Mouse (Mus musculus) thymus, adult 2 months (tissue): ENCODE measurements around the gene Ly6g5b. TPM values are rescaled to one million over a fixed set of nuclear protein-coding genes. Genes with fewer than 3 reads are reported as not detected.

ENCODE experiments used
- DNase-seq: peaks from one replicate; pipeline ENCODE4 v3.0.0; 2021
- H3K27ac ChIP-seq: fragments of 200-500 bp; 2 replicates; pipeline ENCODE4 v1.5.1; 2012; ENCODE audit warnings: low read length, control low read depth; ENCODE audit not compliant: control insufficient read depth, insufficient read depth
- H3K27me3 ChIP-seq: fragments of 200-500 bp; 2 replicates; pipeline ENCODE4 v1.6.1; 2012; ENCODE audit warnings: mild to moderate bottlenecking, low read length, moderate library complexity, mixed read lengths; ENCODE audit not compliant: control insufficient read depth, insufficient read depth
- H3K36me3 ChIP-seq: fragments of 200-500 bp; 2 replicates; pipeline ENCODE4 v1.6.1; 2012; ENCODE audit warnings: mild to moderate bottlenecking, low read length, moderate library complexity; ENCODE audit not compliant: control insufficient read depth, insufficient read depth
- H3K4me1 ChIP-seq: fragments of 200-500 bp; replicated peaks from 2 replicates; pipeline ENCODE4 v1.6.1; 2012; ENCODE audit warnings: low read length; ENCODE audit not compliant: control insufficient read depth, insufficient read depth
- H3K4me3 ChIP-seq: fragments of 200-500 bp; 2 replicates; pipeline ENCODE4 v1.5.1; 2012; ENCODE audit warnings: mild to moderate bottlenecking, low read length, control low read depth, moderate library complexity; ENCODE audit not compliant: control insufficient read depth, insufficient read depth
- CTCF ChIP-seq: fragments of 200-500 bp; IDR thresholded peaks from 2 replicates; pipeline ENCODE4 v1.5.1; 2012; ENCODE audit warnings: mild to moderate bottlenecking, control low read depth, low read length, moderate library complexity, borderline replicate concordance; ENCODE audit not compliant: control insufficient read depth, poor library complexity, insufficient read depth; ENCODE audit errors: extremely low read depth
- POLR2A ChIP-seq: fragments of 200-500 bp; IDR thresholded peaks from 2 replicates; pipeline ENCODE4 v1.6.1; 2012; ENCODE audit warnings: mild to moderate bottlenecking, low read length, control low read depth, moderate library complexity; ENCODE audit not compliant: control insufficient read depth, poor library complexity, insufficient read depth; ENCODE audit errors: extremely low read depth
- WGBS: fragments of 180-500 bp; shearing (Covaris S2); methylation state at CpG from one replicate; pipeline ENCODE4 v1.1.7; 2018; 5-methylcytosine and 5-hydroxymethylcytosine counted together
- polyA plus RNA-seq: library from polyadenylated mRNA; depleted of rRNA; stranded (reverse); fragments of >200 nt; gene quantifications from 2 replicates; pipeline ENCODE4 v1.2.3, GENCODE M21; 2012

The Ly6g5b gene
- polyA plus RNA-seq, 1 experiment: 8.3 TPM

- no peak for TF ChIP-seq POLR2A
- WGBS: 96% methylated on average over 7 of the region's 7 CpGs
- Histone ChIP-seq H3K4me3 (no peak overlapping the region), H3K36me3 (peaks cover 97% of the 10 kb centered on the region), H3K27ac (no peak overlapping the region), H3K27me3 (no peaks in the 10 kb centered on the region), H3K4me1 (no peaks in the 10 kb centered on the region)
- DNase-seq: no peak
These were observed 39.4 kb upstream of the Ly6g5b start for GRCm38 (mm10) chr17:35154616-35155015.

- WGBS: 94% methylated on average over 4 of the region's 4 CpGs
- Histone ChIP-seq H3K4me3 (no peak overlapping the region), H3K4me1 (no peaks in the 10 kb centered on the region), H3K36me3 (peaks cover 97% of the 10 kb centered on the region), H3K27me3 (no peaks in the 10 kb centered on the region), H3K27ac (no peak overlapping the region)
- DNase-seq: no peak
- TF ChIP-seq CTCF (no peak), POLR2A (no peak)
These were observed 38.7 kb upstream of the Ly6g5b start for GRCm38 (mm10) chr17:35153931-35154330.

DNA sequence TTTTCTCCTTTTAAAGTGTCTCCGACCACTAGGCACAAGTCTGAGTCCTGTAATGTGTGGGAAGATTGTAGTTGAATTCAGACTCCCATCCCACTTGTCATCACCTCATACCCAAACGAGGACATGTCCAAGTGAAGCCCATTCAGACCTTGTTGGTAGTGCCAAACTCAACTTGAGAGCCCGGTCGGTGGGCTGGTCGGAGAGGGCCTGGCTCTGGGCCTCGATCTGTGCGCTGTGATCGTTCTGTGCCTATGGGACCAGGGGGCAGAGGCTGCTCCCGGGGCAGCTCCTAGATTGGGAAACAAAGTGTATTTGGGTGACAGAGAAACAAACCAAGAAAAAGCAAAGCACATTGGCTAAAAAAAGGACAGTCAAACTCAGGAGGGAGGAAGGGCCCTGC, 37.8 kb upstream of the Ly6g5b start:
- TF ChIP-seq POLR2A (no peak), CTCF (no peak)
- no peak for DNase-seq
- Histone ChIP-seq H3K4me1 (no peaks in the 10 kb centered on the region), H3K27ac (no peak overlapping the region), H3K27me3 (no peaks in the 10 kb centered on the region), H3K4me3 (no peak overlapping the region), H3K36me3 (peaks cover 95% of the 10 kb centered on the region)
- 95% methylated on average over 9 of the region's 9 CpGs for WGBS

- no peak for DNase-seq
- no peaks in the 10 kb centered on the region for H3K27me3 ChIP-seq
- TF ChIP-seq POLR2A (no peak), CTCF (no peak)
- H3K4me1 ChIP-seq: no peaks in the 10 kb centered on the region
- H3K27ac ChIP-seq: no peak overlapping the region
- WGBS: 97% methylated on average over 4 of the region's 4 CpGs
- no peak overlapping the region for H3K4me3 ChIP-seq
- peaks cover 91% of the 10 kb centered on the region for H3K36me3 ChIP-seq
These were observed 36.9 kb upstream of the Ly6g5b start for GRCm38 (mm10) chr17:35152121-35152520.

GRCm38 (mm10) chr17:35147922-35148639, 32.9 kb upstream of the Ly6g5b start:
- no peak for TF ChIP-seq POLR2A
- TF ChIP-seq CTCF: no peak
- H3K4me3 ChIP-seq: no peak overlapping the region
- H3K27me3 ChIP-seq: no peaks in the 10 kb centered on the region
- no peak for DNase-seq
- WGBS: 77% methylated on average over 5 of the region's 5 CpGs
- H3K36me3 ChIP-seq: peaks cover 91% of the 10 kb centered on the region
- no peaks in the 10 kb centered on the region for H3K4me1 ChIP-seq
- H3K27ac ChIP-seq: no peak overlapping the region

- H3K4me1 ChIP-seq: no peaks in the 10 kb centered on the region
- 86% methylated on average over 3 of the region's 3 CpGs for WGBS
- H3K36me3 ChIP-seq: peaks cover 91% of the 10 kb centered on the region
- TF ChIP-seq POLR2A: no peak
- no peak for TF ChIP-seq CTCF
- DNase-seq: no peak
- no peaks in the 10 kb centered on the region for H3K27me3 ChIP-seq
- H3K27ac ChIP-seq: no peak overlapping the region
- no peak overlapping the region for H3K4me3 ChIP-seq
These were observed 32.1 kb upstream of the Ly6g5b start for GRCm38 (mm10) chr17:35147348-35147747.

GRCm38 (mm10) chr17:35146139-35146538, 30.9 kb upstream of the Ly6g5b start:
- Histone ChIP-seq H3K36me3 (peaks cover 91% of the 10 kb centered on the region), H3K27ac (no peak overlapping the region), H3K27me3 (no peaks in the 10 kb centered on the region), H3K4me1 (no peaks in the 10 kb centered on the region), H3K4me3 (no peak overlapping the region)
- TF ChIP-seq CTCF: no peak
- no peak for TF ChIP-seq POLR2A
- WGBS: 92% methylated on average over 5 of the region's 5 CpGs
- no peak for DNase-seq
